ENCODE assay signal across 17 mouse cellular contexts in genomic region chr12:6119557-6119956, GRCm38 (mm10).
"Had no signal": no experiment of that assay in that cellular context is flagged by ENCODE, and none has a peak within 500 bp of the region (broad histone marks: within the 10 kb centered on the region; RNA-seq: fewer than 3 reads in every experiment).

No protein-coding gene starts in this region.

- H3K4me3 ChIP-seq: neural tube, embryonic 12.5 days; neural tube, embryonic 13.5 days; neural tube, embryonic 15.5 days; stomach, embryonic 15.5 days had no signal

- H3K4me1 ChIP-seq: neural tube, embryonic 12.5 days; neural tube, embryonic 13.5 days; neural tube, embryonic 15.5 days; stomach, embryonic 15.5 days had no signal

- H3K4me2 ChIP-seq: neural tube, embryonic 12.5 days; neural tube, embryonic 13.5 days; neural tube, embryonic 15.5 days; stomach, embryonic 15.5 days had no signal

- H3K27me3 ChIP-seq: neural tube, embryonic 12.5 days; neural tube, embryonic 13.5 days; neural tube, embryonic 15.5 days; stomach, embryonic 15.5 days had no signal

- DNase-seq: retina, postnatal 1 day; right cerebral cortex, adult 18-20 months; right cerebral cortex, postnatal 14 days; right cerebral cortex, postnatal 25 days; right cerebral cortex, postnatal 4 days; spleen, adult 18-20 months; thymus, adult 18-20 months; thymus, adult 2 months; thymus, postnatal 14 days; thymus, postnatal 25 days; thymus, postnatal 36 days; thymus, postnatal 4 days had no signal

- H3K9me3 ChIP-seq: neural tube, embryonic 12.5 days; neural tube, embryonic 13.5 days; neural tube, embryonic 15.5 days; stomach, embryonic 15.5 days had no signal

- H3K36me3 ChIP-seq: neural tube, embryonic 12.5 days; neural tube, embryonic 13.5 days; neural tube, embryonic 15.5 days; stomach, embryonic 15.5 days had no signal

- H3K9ac ChIP-seq: neural tube, embryonic 12.5 days; neural tube, embryonic 13.5 days; neural tube, embryonic 15.5 days; stomach, embryonic 15.5 days had no signal

- H3K27ac ChIP-seq: neural tube, embryonic 12.5 days; neural tube, embryonic 13.5 days; neural tube, embryonic 15.5 days; stomach, embryonic 15.5 days; stomach, postnatal 0 days had no signal
